Mouse (Mus musculus): ENCODE measurements around the gene Zdhhc22.
A peak's percentile ranks its signal among the peaks of the same experiment; 100 is the strongest.

Gene Zdhhc22

DNA sequence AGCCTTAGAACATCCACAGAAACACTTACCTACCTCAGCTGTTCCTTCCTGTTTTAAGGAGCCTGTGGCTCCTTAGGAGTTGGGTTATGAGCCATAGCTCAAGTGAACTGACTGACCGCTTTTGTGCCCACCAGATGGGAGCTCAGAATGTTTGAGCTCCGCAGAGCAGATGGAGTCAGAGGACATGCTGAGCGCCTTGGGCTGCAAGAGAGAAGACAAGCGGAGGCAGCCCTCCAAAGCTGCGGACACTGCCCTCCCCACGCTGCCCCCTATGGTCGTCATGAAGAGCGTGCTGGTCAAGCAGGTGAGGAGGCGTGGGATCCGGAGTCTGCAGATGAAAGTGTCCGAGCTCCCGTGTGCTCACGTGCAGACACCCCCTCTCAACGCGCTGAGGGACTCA, 30.1 kb downstream of the Zdhhc22 start:
- DNase-seq, result no peak

DNA sequence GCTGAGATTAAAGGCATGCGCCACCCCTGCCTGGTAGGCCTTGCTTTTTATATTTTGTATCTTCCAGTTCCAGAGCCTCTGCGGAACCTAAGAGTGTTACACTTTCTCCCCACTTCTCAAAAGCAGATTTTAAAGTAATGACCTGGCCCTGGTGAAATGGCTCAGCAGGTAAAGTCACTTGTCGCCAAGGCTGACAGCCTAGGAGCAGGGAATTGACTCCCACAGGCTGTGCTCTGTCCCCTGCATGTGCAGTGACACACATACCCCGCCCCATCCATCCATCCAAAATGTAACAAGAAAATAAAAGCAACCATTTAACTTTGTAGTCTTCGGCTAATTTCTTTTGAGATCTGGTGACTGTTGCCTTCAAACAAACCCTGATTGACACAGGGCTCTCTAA, 30.6 kb downstream of the Zdhhc22 start:
- no peak for DNase-seq

DNA sequence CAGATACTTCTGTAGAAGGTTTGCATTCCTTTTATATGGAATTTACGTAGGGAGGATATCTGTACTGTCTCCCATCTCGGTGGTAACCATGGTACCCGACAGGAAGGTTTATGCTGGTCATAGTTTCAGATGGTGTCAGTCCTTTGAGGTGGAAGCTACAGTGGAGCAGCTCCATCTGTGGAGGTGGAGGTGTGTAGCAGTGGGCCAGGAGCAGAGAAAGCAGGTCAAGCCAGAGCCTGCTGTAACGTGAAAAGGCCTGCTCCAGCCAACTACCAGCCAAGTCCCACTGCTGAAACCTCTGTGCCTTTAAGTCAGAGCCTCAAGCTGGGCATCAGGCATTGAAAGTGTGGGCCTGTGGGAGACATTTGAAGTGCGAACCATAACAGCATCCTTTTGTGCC, 31.7 kb downstream of the Zdhhc22 start:
- no peak for DNase-seq

DNA sequence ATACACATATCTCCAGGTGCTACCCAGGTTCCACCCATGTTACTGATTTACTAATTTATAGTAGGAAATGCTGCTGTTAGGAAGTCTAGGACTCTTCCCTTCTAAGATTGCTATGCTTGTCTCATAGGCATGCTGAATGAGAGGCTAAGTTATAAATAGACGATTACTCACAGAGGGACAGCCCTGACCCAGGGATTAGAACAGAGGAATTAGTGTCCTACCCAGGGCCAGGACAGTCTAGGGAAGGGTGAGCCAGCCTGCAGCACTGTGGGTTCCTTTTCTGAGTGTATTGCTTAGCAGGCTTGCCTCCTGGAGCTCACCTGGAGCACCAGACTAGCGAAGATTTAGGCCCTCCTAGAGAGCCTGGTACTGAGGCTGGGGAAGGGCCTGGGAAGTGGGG, 34.3 kb downstream of the Zdhhc22 start:
- no peak for DNase-seq

DNA sequence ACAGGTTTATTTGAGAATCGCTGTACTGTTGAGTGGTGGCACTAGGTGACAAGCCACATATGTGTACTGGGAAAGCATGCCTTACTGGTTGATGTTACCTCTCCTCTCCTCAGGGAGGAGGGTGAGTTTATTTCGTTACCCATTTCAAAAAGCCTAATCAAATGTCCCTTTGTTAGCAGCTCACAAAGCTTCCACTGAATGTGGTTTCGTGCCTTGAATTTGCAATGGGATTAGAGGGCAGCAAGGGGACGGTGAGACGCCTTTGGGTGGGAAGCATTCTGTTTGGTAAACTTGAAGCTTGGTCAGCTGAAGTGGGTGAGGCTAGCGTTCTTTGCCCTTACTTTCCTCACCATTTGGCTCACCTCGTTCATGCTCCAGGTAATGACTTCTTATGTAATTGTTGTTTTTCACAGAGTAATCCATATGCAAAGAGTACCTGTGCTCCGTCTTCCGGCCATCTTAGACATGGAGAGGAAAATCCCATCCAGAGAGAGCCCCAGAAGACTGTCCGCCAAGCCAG, 37.8 kb downstream of the Zdhhc22 start:
- no peak for DNase-seq

DNA sequence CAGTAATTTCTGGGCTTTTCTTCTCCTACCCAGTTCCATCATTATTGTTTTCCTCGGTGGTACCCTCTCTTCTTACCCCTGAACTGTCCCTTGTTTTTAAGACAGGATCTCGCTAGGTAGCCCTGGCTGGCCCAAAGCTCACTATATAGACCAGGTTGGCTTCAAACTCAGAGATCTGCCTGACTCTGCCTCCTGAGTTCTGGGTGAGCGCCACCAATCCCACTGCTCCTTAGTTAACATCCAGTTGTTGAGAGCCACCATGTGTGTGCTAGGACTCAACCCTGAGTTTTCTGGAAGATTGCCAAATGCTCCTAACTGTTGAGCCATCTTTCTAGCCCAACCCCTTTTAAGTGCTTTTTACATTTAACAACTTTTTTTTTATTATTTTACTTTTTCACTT, 39.3 kb downstream of the Zdhhc22 start:
- no peak for DNase-seq

DNA sequence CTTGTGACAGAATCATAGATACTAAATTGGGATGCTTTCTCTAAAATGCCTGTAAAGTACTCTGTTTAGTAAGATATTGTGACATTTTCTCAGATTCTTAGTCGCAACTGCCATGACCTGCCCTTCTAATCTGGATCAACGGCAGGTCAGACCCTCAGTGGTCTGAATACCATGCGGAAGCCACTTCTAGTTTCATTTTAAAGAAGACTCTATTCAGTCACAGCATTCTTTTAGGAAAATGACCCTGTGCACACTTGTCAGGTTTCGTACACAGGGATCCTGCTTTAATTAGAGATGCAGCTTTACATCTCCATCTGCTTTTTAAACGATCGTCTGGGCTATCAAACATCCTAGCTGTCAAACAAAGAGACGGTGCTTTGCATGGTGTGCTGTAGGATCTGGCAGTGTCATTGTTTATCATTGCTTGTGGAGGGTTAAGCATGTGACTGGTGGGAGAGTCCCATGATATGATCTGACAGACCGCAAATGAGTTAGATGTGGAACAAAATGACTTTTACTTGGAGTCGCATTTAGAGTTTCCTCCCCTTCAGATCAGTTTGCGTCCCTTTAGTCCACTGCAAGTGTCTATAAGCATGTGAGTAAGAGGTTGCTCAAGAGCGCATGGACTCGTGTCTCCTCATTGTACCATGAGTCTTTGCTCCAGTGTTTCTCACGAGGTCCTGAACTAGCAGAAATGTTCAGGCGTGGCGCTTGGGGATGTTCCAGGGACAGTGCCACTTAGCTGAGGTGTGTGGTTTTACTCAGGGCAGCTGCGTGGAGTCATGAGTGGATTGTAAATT, 39.9 kb downstream of the Zdhhc22 start:
- DNase-seq, result no peak

DNA sequence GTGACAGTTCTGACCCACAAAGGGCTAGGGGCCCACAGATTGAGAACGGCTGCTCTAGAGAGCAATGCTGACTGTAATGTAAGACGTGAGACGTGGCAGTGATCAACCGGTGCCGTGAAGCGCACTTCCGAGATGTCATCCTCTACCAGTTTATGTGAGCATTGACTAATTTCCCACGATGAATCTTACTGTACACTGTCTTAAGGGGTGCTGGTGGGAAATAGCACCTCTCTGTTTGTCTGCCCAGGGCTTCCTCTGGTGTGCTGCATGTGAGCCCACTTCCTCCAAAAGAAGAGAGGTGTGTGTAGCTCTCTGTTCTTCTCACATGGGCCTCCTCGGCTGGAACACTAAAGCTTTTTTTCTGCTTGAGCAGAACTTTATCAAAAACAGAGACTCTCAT, 40.7 kb downstream of the Zdhhc22 start:
- DNase-seq, result no peak

DNA sequence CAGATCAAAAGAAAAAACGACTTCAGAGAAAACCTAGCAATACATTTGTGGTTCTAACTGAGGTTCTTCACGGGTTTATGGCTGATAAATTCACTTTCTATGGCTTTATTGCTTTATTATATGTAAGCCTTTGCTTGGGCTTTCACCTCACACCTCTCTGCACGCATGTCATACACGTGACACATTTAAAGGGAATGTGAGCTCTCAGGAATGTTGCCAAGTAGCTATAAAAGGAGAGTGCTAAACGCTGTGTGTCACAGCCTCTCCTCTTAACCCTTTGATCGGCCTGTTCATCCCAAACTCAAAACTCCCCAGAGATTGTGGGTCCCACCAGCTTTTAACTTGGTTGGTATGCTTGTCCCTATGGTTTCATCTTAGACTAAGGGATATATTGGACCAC, 41.6 kb downstream of the Zdhhc22 start:
- peak; percentile 51 for DNase-seq

DNA sequence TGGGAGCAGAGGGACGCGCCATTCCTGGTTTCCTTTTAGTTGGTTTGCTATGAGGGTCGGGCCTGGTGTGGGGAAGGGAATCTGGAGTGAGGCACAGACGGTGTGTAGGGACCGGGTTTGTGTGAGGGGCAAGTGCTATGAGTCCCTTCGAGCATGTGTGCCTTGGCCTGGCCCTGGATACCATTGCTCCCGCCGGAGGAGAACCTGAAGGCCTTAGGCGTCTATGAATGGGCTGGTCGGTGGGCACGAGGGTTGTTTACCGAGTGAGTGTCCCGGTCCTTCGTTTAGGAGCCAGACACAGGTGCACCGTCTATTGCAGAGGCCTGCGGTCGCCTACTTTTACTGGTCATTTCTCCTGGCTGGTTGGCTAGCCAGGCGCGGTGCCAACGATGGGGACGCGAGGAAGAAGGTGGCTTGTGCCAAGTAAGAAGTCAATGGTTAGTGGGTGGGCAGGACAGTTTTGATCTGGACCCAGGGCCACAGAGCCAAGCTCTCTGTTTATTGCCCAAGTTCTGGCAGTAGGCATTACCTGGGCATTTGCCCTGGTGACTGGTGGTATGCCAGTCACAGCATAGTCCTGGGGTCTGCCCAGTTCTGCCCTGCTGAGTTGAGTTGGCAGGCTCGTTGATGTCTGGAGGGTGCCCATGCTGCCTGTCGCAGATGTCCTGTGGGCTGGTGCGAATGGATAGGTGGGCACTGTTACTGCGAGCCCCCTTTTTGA, 42.4 kb downstream of the Zdhhc22 start:
- peak; percentile 59 for DNase-seq

DNA sequence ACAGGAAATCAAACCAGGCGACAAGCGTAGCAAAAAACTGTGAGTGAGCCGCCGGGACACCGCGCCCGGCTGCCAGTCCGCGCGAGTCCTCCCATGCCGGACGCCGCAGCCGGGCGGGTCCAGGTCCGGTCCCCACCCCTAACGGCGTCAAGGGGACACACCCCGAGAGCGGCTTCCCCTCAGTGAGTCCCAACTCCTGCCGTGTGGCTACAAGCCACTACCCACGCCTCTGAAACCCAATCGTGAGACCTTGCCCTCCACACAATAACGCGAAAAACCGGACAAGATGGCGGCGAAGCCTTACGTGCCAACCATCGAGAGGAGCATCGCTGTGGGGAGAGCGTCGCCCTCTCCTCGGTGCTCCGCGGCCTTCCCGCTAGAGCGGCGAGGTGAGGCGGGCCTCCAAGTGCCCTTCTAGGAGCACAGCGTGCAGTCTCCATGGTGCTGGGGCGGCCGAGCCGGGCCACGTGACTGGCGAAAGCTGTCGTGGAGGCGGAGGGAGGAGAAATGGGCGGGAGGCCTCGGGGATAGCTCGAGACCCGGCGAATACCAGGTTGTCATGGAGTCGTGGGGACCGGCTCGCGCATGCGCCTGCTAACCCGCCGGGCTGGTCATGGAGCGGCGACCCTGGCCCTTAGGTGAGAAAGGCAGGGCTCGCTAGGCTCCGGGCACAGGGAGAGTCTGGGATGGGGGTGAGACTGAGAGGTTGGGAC, 43.2 kb downstream of the Zdhhc22 start, which contains the start of gene Cipc:
Gene Cipc, plus strand, starts transcription at position 182 of the 713 bp plus-strand sequence.
- peak; percentile 99 for DNase-seq

DNA sequence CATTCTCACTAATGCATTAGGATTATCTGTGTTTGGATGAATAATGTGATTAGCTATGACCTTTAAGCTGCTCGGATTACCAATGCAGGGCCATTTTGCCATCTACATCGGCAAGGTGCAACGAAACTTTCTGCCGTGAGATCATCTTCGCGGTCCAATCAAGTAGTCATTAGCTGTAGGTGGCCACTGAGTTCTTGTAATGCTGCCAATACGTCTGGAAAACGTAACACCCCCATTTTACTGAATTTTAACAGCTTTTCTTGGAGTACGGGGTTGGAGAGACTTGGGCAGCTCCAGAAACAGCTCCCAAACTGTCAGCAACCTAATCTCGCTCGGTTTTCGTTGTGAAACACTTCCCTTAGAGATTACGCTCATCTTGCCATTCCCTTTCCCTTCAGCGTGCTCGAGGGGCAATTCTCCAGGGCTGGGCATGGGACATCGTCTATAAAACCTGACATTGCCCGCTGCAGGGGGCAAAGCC, 43.9 kb downstream of the Zdhhc22 start:
- no peak for DNase-seq

DNA sequence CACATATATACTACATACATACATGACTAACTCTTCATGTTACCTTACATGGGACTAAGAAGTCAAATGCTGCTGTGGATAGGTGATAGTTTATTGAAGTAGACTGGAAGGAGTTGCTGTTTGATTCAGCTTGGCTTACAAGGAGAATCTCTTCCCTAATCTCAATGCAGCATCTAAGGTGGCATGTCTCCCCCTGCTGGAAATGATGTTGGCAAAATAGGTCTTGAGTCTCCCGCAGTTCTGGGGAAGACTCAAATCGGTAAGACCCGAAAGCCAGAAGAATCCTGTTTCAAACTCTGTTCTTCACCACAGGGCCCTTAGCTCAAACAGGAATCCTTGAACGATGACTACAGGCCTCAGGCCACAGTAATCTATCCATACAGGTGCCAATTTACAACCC, 45.1 kb downstream of the Zdhhc22 start:
- DNase-seq, result peak; percentile 88

DNA sequence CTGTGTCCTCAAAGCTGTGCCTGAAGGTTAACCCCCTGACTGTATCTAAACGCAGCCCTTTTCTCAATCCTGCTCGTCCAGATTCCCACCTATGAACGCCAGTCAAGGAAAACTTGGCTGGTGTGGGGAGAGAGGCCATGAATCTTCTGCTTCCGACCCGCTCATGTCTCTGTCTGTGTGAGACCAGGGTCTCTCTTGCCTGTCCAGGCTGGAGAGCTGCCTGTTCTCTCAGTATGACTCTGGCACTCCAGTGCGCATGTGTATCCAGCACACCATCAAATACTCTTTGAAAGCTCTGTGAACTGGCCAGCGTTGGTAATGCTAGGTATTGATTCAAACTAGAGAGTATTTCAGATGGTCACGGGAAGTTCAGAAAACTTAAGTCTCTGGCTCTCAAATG, 46.8 kb downstream of the Zdhhc22 start:
- DNase-seq, result no peak

DNA sequence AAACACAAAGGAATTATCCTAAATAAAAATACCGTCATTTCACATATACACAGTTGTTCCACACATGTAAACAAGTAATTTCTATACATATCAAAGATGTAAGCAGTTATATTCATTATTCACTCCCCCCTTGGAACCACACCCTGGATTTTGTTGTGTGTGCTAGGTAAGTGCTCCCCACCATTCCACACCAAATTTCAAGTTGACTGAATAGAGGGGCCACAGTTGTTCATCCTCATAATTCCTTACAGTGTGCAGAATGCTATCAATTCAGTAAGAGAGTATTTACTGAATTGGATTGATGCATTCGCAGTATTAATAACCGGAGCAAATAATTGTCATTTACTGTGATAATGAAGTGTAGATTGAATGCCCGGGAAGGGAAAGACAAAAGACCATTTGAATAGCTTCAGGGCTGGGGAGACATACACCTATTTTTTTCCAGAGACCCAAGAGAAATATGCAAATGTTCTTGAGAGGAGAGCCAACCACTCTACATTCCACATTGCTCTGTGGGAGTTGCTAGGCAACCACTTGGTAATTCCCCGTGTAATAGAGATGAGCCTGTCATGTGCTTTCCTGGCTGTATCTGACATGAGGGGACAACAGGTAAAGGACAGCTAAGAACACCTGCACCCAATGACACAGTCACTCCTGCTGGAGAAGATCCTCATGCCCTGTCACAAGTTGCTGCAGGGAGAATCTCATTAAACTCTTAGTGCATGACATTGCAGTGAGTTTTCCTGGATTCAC, 48.3 kb downstream of the Zdhhc22 start:
- no peak for DNase-seq

DNA sequence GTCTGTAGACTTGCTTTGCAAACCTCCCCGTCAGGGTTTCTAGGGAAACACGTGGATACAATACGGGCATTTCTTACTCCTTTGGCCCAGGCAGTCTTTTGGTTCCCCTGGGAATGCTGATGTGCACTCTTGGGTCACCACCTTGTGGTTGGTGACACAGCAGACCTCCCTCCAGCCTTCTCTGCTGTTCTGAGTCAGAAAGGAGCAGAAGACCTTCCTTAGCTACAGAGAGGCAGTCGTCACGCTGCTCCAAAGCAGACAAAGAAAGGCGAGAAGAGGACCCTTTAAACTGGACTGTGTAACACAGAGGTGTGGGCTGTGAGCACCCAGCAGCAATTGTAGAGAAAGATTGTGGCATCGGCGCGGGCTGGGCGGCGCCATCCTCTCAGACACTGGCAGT, 49.1 kb downstream of the Zdhhc22 start:
- DNase-seq, result no peak

DNA sequence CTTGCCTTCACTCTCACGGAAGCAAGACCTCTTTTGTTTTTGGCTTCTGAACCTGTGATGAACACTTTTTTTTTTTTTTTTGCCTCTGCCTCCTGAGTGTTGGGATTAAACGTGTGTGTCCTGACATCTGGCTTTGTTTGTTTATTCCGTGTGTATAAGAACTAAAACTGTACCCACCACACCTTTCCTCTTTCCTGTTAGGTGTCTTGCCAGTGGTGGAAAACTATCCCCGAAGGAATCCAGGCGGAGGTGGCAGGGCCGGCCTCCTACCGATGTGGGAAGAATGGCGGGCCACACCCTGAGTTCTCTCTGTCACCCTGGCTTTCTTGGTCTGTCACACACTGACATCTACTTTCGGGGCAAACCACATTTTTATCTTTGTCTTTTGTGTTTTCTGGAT, 51.7 kb downstream of the Zdhhc22 start:
- no peak for DNase-seq

DNA sequence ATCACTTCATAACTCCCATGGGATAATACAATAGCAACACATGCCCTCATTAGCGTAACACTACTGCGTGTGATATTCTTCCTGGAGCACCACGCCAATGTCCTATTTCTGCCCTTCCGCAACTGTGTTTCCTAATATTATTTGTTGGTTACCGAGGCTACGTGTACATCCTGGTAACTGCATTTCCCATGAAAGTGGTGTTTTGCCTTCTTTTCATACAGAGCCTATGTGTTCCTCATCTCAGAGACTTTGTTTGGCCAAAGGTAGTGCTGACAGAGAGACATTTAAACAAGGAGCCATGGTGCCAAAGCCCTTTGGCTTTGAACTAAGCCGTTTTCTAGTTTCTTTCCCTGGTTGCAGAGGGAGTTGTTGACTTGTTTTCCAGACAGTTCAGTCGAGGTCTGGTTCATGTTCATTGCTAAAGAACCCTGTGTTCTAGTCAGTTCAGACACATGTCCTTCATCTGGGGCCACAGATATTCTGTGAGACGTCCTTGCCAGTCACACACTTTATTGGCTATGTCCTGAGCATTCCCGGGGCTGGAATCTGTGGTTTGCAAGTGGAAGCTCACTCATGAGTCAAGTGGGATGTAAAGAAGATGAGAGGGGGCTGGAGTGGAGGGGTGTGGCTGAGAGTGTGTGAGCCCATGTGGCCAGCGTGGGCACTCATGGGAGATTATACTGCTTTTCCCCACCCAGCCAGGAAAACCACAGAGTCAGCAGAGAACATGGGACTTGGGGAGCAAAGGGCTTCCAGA, 53.5 kb downstream of the Zdhhc22 start:
- peak; percentile 43 for DNase-seq

DNA sequence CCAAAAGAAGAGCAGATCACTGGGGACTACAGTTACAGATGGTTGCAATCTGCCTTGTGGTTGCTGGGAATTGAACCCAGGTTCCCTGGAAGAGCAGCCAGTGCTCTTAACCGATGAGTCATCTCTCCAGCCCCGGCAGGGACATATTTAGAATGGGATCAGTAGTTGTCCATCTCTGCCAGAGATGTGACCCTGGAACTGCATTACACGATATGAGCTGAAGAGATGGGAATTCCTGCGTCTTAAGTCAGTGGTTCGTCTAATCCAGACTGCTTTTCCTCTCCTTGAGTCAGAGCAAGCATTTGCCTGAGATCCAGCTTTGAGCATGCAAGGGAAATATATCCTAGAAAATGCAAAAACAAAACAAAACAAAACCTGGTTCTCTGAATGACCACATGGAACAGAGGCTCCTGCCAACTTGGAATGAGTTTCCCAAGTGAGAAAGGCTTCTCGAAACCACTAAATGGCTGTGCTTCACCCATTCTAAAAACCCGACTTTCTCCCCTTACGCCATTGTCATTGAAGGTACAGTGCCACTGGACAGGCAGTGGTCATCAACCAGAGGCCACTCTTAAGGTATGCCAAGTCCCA, 54.4 kb downstream of the Zdhhc22 start:
- no peak for DNase-seq

DNA sequence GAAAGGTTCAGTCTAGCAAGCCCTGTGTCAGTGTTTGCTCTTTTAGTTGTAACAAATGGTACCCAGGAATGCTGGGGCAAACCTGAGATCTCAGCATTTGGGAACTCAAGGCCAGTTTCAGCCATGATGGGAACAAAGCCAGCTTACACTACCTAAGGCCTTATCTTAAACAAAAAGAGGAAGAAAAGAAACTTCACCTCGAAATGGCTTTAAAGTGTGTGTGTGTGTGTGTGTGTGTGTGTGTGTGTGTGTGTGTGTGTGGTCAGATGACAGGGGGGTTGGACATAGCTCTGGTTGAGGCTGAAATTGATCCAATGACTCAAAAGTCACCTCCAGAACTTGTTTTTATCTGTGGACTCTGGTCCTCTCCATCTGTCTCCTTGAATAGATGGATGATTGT, 55.5 kb downstream of the Zdhhc22 start:
- no peak for DNase-seq

DNA sequence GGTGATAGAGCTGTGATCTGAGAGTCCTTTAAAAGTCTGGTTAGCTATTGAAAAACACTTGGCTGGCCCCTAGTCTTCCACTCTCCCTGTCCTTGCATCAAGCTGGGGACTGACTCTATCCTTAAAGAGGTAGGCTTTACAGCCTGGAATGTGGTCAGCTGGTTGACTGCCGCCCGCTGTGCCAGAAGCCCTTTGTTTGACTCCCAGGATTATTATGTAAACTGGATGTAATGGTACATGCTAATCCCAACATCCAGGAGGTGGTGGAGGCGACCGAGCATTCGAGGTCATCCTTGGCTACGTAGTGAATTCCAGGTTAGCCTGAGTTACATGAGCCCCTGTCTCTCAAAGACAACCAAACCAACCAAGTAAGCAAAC, 57.7 kb downstream of the Zdhhc22 start:
- DNase-seq, result peak; percentile 84

Measured in lung, postnatal 10 days (tissue).